Mouse (Mus musculus): ENCODE data around the gene Cldn34c2. TPM values are rescaled to one million over a fixed set of nuclear protein-coding genes. Genes with fewer than 3 reads are reported as not detected.
"Not testable (repeated sequence)": the region's sequence is repeated elsewhere in the genome, so short reads cannot be mapped to it uniquely, and the experiment has no call there.

Gene Cldn34c2
- polyA plus RNA-seq (2012; rRNA removed), result not detected in 2 replicates

DNA sequence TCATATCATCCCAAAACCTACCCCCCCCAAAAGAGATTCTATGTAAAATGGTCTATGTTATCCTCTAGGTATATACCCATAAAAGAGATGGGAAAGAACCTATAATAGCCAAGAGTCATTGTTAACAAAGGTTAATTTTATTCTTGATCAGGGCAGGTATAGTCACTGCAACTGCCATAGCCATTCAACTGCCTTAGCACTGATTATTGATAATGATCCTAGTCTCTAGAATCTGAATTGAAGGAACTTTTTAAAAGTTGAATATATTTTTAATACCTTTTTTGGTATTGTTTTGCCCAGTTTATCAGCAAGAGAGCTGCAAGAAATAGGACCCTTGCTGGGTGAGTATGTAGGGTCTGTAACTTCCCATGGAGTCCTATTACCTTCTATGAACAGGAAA, at the start of gene Cldn34c2:
Cldn34c2 (plus strand) TSS at position 301 of the 400 bp plus-strand sequence.
- DNase-seq (ENCODE audit: extremely low spot score in 1 of 2, low spot score in 1 of 2), result not testable (repeated sequence)

DNA sequence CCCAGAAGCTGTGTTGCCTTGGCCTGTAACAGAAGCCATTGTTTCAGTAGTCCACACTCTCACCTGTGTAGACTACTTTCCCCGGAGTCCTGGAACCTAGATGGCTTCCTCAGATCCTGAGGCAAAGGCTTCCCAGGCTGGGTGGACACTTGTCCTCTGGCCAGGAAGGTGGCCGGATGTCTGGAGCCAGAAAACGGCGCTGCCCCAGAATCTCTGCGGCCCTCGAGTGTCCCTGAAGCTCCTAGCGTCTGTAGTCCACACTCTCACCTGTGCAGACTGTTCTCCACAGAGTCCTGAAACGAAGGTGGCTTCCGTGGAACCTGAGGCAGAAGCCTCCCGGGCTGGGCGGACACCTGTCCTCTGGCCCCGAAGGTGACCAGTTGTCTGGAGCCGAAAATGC, 30.1 kb upstream of the Cldn34c2 start:
- not testable (repeated sequence) for DNase-seq (ENCODE audit: extremely low spot score in 1 of 2, low spot score in 1 of 2)

DNA sequence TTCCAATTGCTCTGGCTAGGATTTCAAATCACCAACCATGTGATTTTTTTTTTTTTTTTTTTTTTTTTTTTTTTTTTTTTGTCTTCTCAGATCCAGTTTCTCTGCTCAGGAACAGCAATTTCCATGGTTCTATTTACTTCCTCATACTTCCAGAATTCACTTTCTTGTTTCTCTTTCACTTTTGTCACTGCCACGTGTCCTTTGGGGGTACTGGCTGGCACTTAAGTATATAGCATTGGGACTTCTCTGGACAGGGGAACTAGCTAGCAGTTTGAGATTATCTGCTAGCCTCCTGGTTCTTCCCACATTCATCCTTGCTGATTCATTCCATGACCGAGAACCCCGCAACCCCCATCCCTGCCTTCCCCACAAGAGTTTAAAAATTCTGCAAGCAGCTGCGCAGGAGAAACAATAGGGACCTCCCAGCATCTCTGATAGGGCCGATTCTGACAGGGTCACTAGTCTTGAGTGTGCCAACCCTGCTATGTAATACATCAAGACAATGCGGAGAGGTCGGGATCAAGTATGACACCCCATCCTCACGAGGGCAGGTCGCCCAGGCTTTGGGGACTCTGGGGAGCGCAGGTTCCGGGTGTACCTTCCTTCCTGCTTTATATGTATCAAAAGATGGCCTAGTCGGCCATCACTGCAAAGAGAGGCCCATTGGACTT, 30.8 kb downstream of the Cldn34c2 start:
- DNase-seq (ENCODE audit: extremely low spot score in 1 of 2, low spot score in 1 of 2), result peak in 1 of 2 experiments; percentile 0

Other genes starting within 250 kb of the Cldn34c2 start
- not detected in 2 replicates for gene Gm17467, start 123.1 kb downstream of the Cldn34c2 start, polyA plus RNA-seq (2012; rRNA removed)
- not detected in 2 replicates for gene Cldn34c3, start 212.0 kb downstream of the Cldn34c2 start, polyA plus RNA-seq (2012; rRNA removed)